Comparison of ENCODE assay signal across 30 mouse cellular contexts in the genomic region with DNA sequence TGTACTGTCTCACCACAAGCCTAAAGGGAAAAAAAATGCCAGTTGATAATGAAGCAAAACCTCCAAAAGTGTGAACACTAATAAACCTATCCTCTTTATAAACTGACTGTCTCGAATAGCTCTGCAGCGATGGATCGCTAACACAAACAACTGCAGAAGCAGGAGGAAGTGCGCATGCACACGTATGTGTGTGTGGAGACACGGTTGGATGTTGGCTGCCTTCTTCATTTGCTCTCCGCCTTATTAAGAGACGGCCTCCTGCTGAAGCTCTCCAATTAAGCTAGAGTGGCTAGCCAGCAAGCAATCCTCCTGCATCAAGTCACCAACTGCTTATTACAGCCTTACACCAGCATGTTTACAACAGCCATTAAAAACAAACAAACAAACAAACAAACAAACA. TPM values are rescaled to one million over a fixed set of nuclear protein-coding genes. Genes with fewer than 3 reads are reported as not detected.
A peak's percentile ranks its signal among the peaks of the same experiment; 100 is the strongest.
DNase-seq lines count a peak whose midpoint lies in the region; ATAC-seq and TF ChIP-seq lines count a peak whose summit lies in the region.
"Had no signal": no experiment of that assay in that cellular context is flagged by ENCODE, and none has a peak within 500 bp of the region (broad histone marks: within the 10 kb centered on the region; RNA-seq: fewer than 3 reads in every experiment).

No protein-coding gene starts in this region.

- H3K36me3 ChIP-seq in forebrain, embryonic 14.5 days (ENCODE audit: control insufficient read depth, insufficient read depth, low read length): no peaks in the 10 kb centered on the region
- no peaks in the 10 kb centered on the region for H3K36me3 ChIP-seq in forebrain, embryonic 10.5 days (replicated peaks)
- H3K36me3 ChIP-seq in hindbrain, postnatal 0 days (ENCODE audit: insufficient read depth, low read length): no peaks in the 10 kb centered on the region
- no peaks in the 10 kb centered on the region for H3K36me3 ChIP-seq in hindbrain, embryonic 16.5 days (ENCODE audit: control insufficient read depth, insufficient read depth, low read length)
- H3K36me3 ChIP-seq: embryonic facial prominence, embryonic 12.5 days; embryonic facial prominence, embryonic 15.5 days; heart, embryonic 10.5 days; heart, embryonic 13.5 days; hindbrain, embryonic 12.5 days; hindbrain, embryonic 15.5 days had no signal

- 0 out of 2 replicates have a peak overlapping the region, but pooled peaks have one; percentile 1 for H3K27ac ChIP-seq in forebrain, embryonic 14.5 days (ENCODE audit: low read depth, low read length)
- no peak overlapping the region for H3K27ac ChIP-seq in forebrain, embryonic 10.5 days
- no peak overlapping the region for H3K27ac ChIP-seq in hindbrain, postnatal 0 days
- no peak overlapping the region for H3K27ac ChIP-seq in hindbrain, embryonic 16.5 days (ENCODE audit: low read depth, low read length)
- H3K27ac ChIP-seq: embryonic facial prominence, embryonic 12.5 days; embryonic facial prominence, embryonic 15.5 days; heart, adult 2 months; heart, embryonic 10.5 days; heart, embryonic 13.5 days; hindbrain, embryonic 12.5 days; hindbrain, embryonic 15.5 days had no signal

- intact Hi-C loops in heart, postnatal 25 days (cut with DNase I): no loop called here

- no peaks in the 10 kb centered on the region for H3K9me3 ChIP-seq in forebrain, embryonic 14.5 days (replicated peaks; ENCODE audit: control insufficient read depth, low read length)
- 0 out of 2 replicates have a peak, but pooled peaks cover 3% of the 10 kb centered on the region for H3K9me3 ChIP-seq in forebrain, embryonic 10.5 days
- no peaks in the 10 kb centered on the region for H3K9me3 ChIP-seq in hindbrain, postnatal 0 days (ENCODE audit: low read length)
- H3K9me3 ChIP-seq in hindbrain, embryonic 16.5 days (ENCODE audit: control insufficient read depth, low read length): no peaks in the 10 kb centered on the region
- H3K9me3 ChIP-seq: embryonic facial prominence, embryonic 12.5 days; embryonic facial prominence, embryonic 15.5 days; heart, embryonic 10.5 days; heart, embryonic 13.5 days; hindbrain, embryonic 12.5 days; hindbrain, embryonic 15.5 days had no signal

- TF ChIP-seq POLR2A in brain, embryonic 14.5 days (IDR thresholded peaks at IDR 0.05; ENCODE audit: borderline replicate concordance, extremely low read depth, insufficient read depth, insufficient read length, poor library complexity, severe bottlenecking): no peak

- no peak overlapping the region for H3K4me2 ChIP-seq in forebrain, embryonic 14.5 days (ENCODE audit: low read length)
- no peak overlapping the region for H3K4me2 ChIP-seq in hindbrain, postnatal 0 days (ENCODE audit: low read depth, low read length)
- no peak overlapping the region for H3K4me2 ChIP-seq in hindbrain, embryonic 16.5 days (ENCODE audit: low read length)
- H3K4me2 ChIP-seq: embryonic facial prominence, embryonic 12.5 days; embryonic facial prominence, embryonic 15.5 days; heart, embryonic 13.5 days; hindbrain, embryonic 12.5 days; hindbrain, embryonic 15.5 days had no signal

- H3K9ac ChIP-seq in forebrain, embryonic 14.5 days (ENCODE audit: low read length): no peak overlapping the region
- no peak overlapping the region for H3K9ac ChIP-seq in hindbrain, postnatal 0 days (replicated peaks; ENCODE audit: low read length)
- no peak overlapping the region for H3K9ac ChIP-seq in hindbrain, embryonic 16.5 days (ENCODE audit: low read depth, low read length)
- H3K9ac ChIP-seq: embryonic facial prominence, embryonic 12.5 days; embryonic facial prominence, embryonic 15.5 days; heart, embryonic 13.5 days; hindbrain, embryonic 12.5 days; hindbrain, embryonic 15.5 days had no signal

- DNase-seq in forebrain, embryonic 14.5 days (ENCODE audit: low spot score): peak; percentile 63
- no peak for DNase-seq in forebrain, embryonic 10.5 days (ENCODE audit: extremely low spot score, low spot score)
- DNase-seq in hindbrain, postnatal 0 days (ENCODE audit: low spot score): peak; percentile 31
- peak; percentile 24 for DNase-seq in Muller cell, postnatal 12 days (ENCODE audit: inconsistent ontology term)
- DNase-seq in brain, embryonic 14.5 days (ENCODE audit: low read depth): peak; percentile 82
- DNase-seq in heart, postnatal 25 days (ENCODE audit: low spot score): no peak
- DNase-seq: adrenal gland, postnatal 10 days; adrenal gland, postnatal 36 days; cerebellum, adult 18-20 months; cerebellum, adult 9-10 months; cerebellum, postnatal 25 days; gastrocnemius, postnatal 10 days; gastrocnemius, postnatal 36 days; heart, adult 2 months; heart, postnatal 14 days; kidney, adult 18-20 months; kidney, adult 9 months had no signal

- WGBS in forebrain, embryonic 14.5 days: 53% methylated on average over 8 of the region's 8 CpGs
- WGBS in forebrain, embryonic 10.5 days: 91% methylated on average over 8 of the region's 8 CpGs
- 55% methylated on average over 8 of the region's 8 CpGs for WGBS in hindbrain, postnatal 0 days
- WGBS in hindbrain, embryonic 16.5 days: 76% methylated on average over 8 of the region's 8 CpGs

- no peak overlapping the region for H3K4me3 ChIP-seq in forebrain, embryonic 14.5 days (ENCODE audit: low read depth, low read length)
- no peak overlapping the region for H3K4me3 ChIP-seq in forebrain, embryonic 10.5 days
- no peak overlapping the region for H3K4me3 ChIP-seq in hindbrain, postnatal 0 days (ENCODE audit: low read length)
- no peak overlapping the region for H3K4me3 ChIP-seq in hindbrain, embryonic 16.5 days (ENCODE audit: low read length)
- H3K4me3 ChIP-seq: embryonic facial prominence, embryonic 12.5 days; embryonic facial prominence, embryonic 15.5 days; heart, adult 2 months; heart, embryonic 10.5 days; heart, embryonic 13.5 days; hindbrain, embryonic 12.5 days; hindbrain, embryonic 15.5 days had no signal

- H3K27me3 ChIP-seq in forebrain, embryonic 14.5 days (replicated peaks; ENCODE audit: control insufficient read depth, insufficient read depth, low read length): no peaks in the 10 kb centered on the region
- no peaks in the 10 kb centered on the region for H3K27me3 ChIP-seq in forebrain, embryonic 10.5 days (ENCODE audit: poor library complexity, severe bottlenecking)
- no peaks in the 10 kb centered on the region for H3K27me3 ChIP-seq in hindbrain, postnatal 0 days (ENCODE audit: insufficient read depth, low read length)
- H3K27me3 ChIP-seq in hindbrain, embryonic 16.5 days (replicated peaks; ENCODE audit: control insufficient read depth, insufficient read depth, low read length): no peaks in the 10 kb centered on the region
- H3K27me3 ChIP-seq: embryonic facial prominence, embryonic 12.5 days; embryonic facial prominence, embryonic 15.5 days; heart, embryonic 13.5 days; hindbrain, embryonic 12.5 days; hindbrain, embryonic 15.5 days had no signal

- H3K4me1 ChIP-seq in forebrain, embryonic 14.5 days (ENCODE audit: control insufficient read depth, insufficient read depth, low read length): peaks cover 10% of the 10 kb centered on the region
- H3K4me1 ChIP-seq in forebrain, embryonic 10.5 days: peaks cover 20% of the 10 kb centered on the region
- no peaks in the 10 kb centered on the region for H3K4me1 ChIP-seq in hindbrain, postnatal 0 days (ENCODE audit: insufficient read depth, low read length)
- no peaks in the 10 kb centered on the region for H3K4me1 ChIP-seq in hindbrain, embryonic 16.5 days (ENCODE audit: control insufficient read depth, insufficient read depth, low read depth, low read length)
- H3K4me1 ChIP-seq: heart, embryonic 10.5 days; heart, embryonic 13.5 days; hindbrain, embryonic 12.5 days; hindbrain, embryonic 15.5 days had no signal

- TF ChIP-seq CTCF in hindbrain, postnatal 0 days (IDR thresholded peaks at IDR 0.05; ENCODE audit: low read depth): no peak
- TF ChIP-seq CTCF in brain, embryonic 14.5 days (IDR thresholded peaks at IDR 0.05; ENCODE audit: borderline replicate concordance, extremely low read depth, insufficient read depth, insufficient read length): no peak

- ATAC-seq in forebrain, embryonic 14.5 days: peak; percentile 25; the same call in 1 of the 2 replicates
- ATAC-seq in hindbrain, postnatal 0 days: no peak
- no peak for ATAC-seq in hindbrain, embryonic 16.5 days
- ATAC-seq: CD4-positive, CD25-positive, alpha-beta regulatory T cell, adult 4 months; inflammation-experienced regulatory T-cells, adult 6 months; intestine, embryonic 16.5 days; Patski had no signal

RNA-seq across cellular contexts. Expression of a gene that starts 11.9 kb away (rescaled TPM):
- polyA plus RNA-seq in forebrain, embryonic 14.5 days (2014; fragmentation: Nextera tagmentation; extraction: Ambion mirVana): 0.11 and 0.30 TPM in 2 replicates
- not detected in 2 replicates for polyA plus RNA-seq in forebrain, embryonic 10.5 days (2016; fragmentation: Nextera tagmentation; extraction: Ambion mirVana)
- total RNA-seq in hindbrain, postnatal 0 days (2014; rRNA removed): 0.11 TPM in 1 of 2 replicates, not detected in the other
- polyA plus RNA-seq in hindbrain, postnatal 0 days (2015; fragmentation: Nextera tagmentation; extraction: Ambion mirVana): 0.09 TPM in 1 of 2 replicates, not detected in the other
- polyA plus RNA-seq in hindbrain, embryonic 16.5 days (2015; fragmentation: Nextera tagmentation; extraction: Ambion mirVana): 0.16 TPM in 1 of 2 replicates, not detected in the other
- 0.12 and 0.19 TPM in 2 replicates for polyA plus RNA-seq in brain, embryonic 14.5 days (2012; rRNA removed)
- not detected for total RNA-seq in heart, postnatal 25 days (2021)
- total RNA-seq: gastrocnemius, adult 18-20 months; gastrocnemius, postnatal 36 days; heart, adult 2 months had no signal
- polyA plus RNA-seq: C2C12; heart, adult 2 months; hindbrain, embryonic 12.5 days; Patski had no signal

Comparison
In these comparisons a context has a peak if more than half of its experiments do, and no peak if none do; other contexts are left out.
1. DNase-seq: peak in forebrain, embryonic 14.5 days (single experiment), hindbrain, postnatal 0 days (single experiment), Muller cell, postnatal 12 days (single experiment) and brain, embryonic 14.5 days (single experiment); none in forebrain, embryonic 10.5 days (single experiment) and heart, postnatal 25 days (single experiment).